9 mouse cellular contexts compared by ENCODE assay signal in the genomic region with DNA sequence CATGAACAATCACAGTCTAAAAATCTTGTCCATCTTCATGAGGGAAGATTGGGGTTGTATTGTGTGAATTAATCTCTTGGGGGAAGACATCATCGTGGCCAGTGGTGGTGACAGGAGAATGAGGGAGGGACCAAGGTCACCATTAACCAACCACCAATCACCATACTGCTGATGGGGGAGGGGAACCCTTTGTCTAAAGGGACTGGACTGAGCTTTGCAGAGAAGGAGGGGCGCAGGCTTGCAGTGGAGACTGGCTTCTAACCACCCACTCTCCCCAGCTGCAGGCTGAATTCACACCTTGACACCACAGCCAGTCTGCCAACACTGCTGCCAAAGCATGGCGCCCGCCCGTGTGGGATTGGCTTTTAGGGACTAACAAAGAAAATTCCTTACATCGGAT. TPM values are rescaled to one million over a fixed set of nuclear protein-coding genes. Genes with fewer than 3 reads are reported as not detected.
DNase-seq lines count a peak whose midpoint lies in the region; ATAC-seq lines count a peak whose summit lies in the region.
"Had no signal": no experiment of that assay in that cellular context is flagged by ENCODE, and none has a peak within 500 bp of the region (broad histone marks: within the 10 kb centered on the region; RNA-seq: fewer than 3 reads in every experiment).

No protein-coding gene starts in this region.

- no peak overlapping the region for H3K9ac ChIP-seq in heart, embryonic 16.5 days (ENCODE audit: low read length)
- peak overlapping the region; percentile 40 for H3K9ac ChIP-seq in forebrain, embryonic 16.5 days (replicated peaks; ENCODE audit: low read depth, low read length)
- H3K9ac ChIP-seq in midbrain, embryonic 12.5 days (replicated peaks) = no peak overlapping the region

- H3K27me3 ChIP-seq in heart, embryonic 16.5 days (ENCODE audit: control insufficient read depth, insufficient read depth, low read length) = peaks cover 26% of the 10 kb centered on the region
- no peaks in the 10 kb centered on the region for H3K27me3 ChIP-seq in forebrain, embryonic 16.5 days (replicated peaks; ENCODE audit: control insufficient read depth, insufficient read depth, low read length)
- H3K27me3 ChIP-seq in midbrain, embryonic 12.5 days = 0 out of 2 replicates have a peak, but pooled peaks cover 7% of the 10 kb centered on the region

- H3K4me3 ChIP-seq in heart, embryonic 16.5 days (ENCODE audit: low read length) = no peak overlapping the region
- H3K4me3 ChIP-seq in forebrain, embryonic 16.5 days (replicated peaks; ENCODE audit: low read length) = peak overlapping the region; percentile 25
- 0 out of 2 replicates have a peak overlapping the region, but pooled peaks have one; percentile 9 for H3K4me3 ChIP-seq in midbrain, embryonic 12.5 days

- H3K4me2 ChIP-seq in heart, embryonic 16.5 days (ENCODE audit: low read depth, low read length) = peak overlapping the region; percentile 37
- peak overlapping the region; percentile 49 for H3K4me2 ChIP-seq in forebrain, embryonic 16.5 days (ENCODE audit: low read length)
- H3K4me2 ChIP-seq in midbrain, embryonic 12.5 days (replicated peaks) = peak overlapping the region; percentile 41

- peaks cover 10% of the 10 kb centered on the region for H3K36me3 ChIP-seq in heart, embryonic 16.5 days (ENCODE audit: control insufficient read depth, insufficient read depth)
- H3K36me3 ChIP-seq in forebrain, embryonic 16.5 days (ENCODE audit: control insufficient read depth, insufficient read depth) = peaks cover 9% of the 10 kb centered on the region; the same call in 1 of the 2 replicates
- H3K36me3 ChIP-seq in midbrain, embryonic 12.5 days = peaks cover 18% of the 10 kb centered on the region

- no peaks in the 10 kb centered on the region for H3K9me3 ChIP-seq in heart, embryonic 16.5 days (replicated peaks; ENCODE audit: control insufficient read depth, low read length)
- no peaks in the 10 kb centered on the region for H3K9me3 ChIP-seq in forebrain, embryonic 16.5 days (ENCODE audit: control insufficient read depth, low read length)
- no peaks in the 10 kb centered on the region for H3K9me3 ChIP-seq in midbrain, embryonic 12.5 days

- H3K4me1 ChIP-seq in heart, embryonic 16.5 days (ENCODE audit: control insufficient read depth, insufficient read depth, low read length) = peaks cover 11% of the 10 kb centered on the region; the same call in 1 of the 2 replicates
- H3K4me1 ChIP-seq in forebrain, embryonic 16.5 days (replicated peaks; ENCODE audit: control insufficient read depth, insufficient read depth, low read length) = peaks cover 15% of the 10 kb centered on the region
- H3K4me1 ChIP-seq in midbrain, embryonic 12.5 days = peaks cover 7% of the 10 kb centered on the region

- no peak overlapping the region for H3K27ac ChIP-seq in heart, embryonic 16.5 days (ENCODE audit: low read length)
- H3K27ac ChIP-seq in forebrain, embryonic 16.5 days (ENCODE audit: low read length) = no peak overlapping the region; the same call in 1 of the 2 replicates
- peak overlapping the region; percentile 70 for H3K27ac ChIP-seq in midbrain, embryonic 12.5 days (replicated peaks)

- WGBS in heart, embryonic 16.5 days = 45% methylated on average over 6 of the region's 6 CpGs
- WGBS in forebrain, embryonic 16.5 days = 17% methylated on average over 6 of the region's 6 CpGs
- 42% methylated on average over 6 of the region's 6 CpGs for whole genome bisulfite sequencing in midbrain, embryonic 12.5 days

- ATAC-seq in heart, embryonic 16.5 days (replicated peaks; ENCODE audit: extremely low read depth, insufficient read depth, low FRiP score) = no peak
- ATAC-seq in forebrain, embryonic 16.5 days = peak; percentile 73
- ATAC-seq in midbrain, embryonic 12.5 days (ENCODE audit: low FRiP score, low read depth) = peak; percentile 89

- no peak for DNase-seq in heart, adult 8-10 months (ENCODE audit: low spot score)
- DNase-seq in Muller cell, postnatal 12 days (ENCODE audit: inconsistent ontology term) = peak; percentile 62
- DNase-seq in thymus, adult 18-20 months = no peak
- no peak for DNase-seq in gastrocnemius, postnatal 25 days
- no peak for DNase-seq in T-cell, adult 2 months (ENCODE audit: low spot score)

RNA-seq across cellular contexts. Expression of a gene that starts 24.7 kb away (rescaled TPM):
- 2.0 and 2.7 TPM in 2 replicates for polyA plus RNA-seq in heart, embryonic 16.5 days (2015; fragmentation: Nextera tagmentation; extraction: Ambion mirVana)
- total RNA-seq in heart, adult 8-10 months (2022) = 1 to 10 TPM in 2 of 4 experiments, under 1 TPM in 2; 0.55 to 1.4 (median 1.1) TPM
- polyA plus RNA-seq in forebrain, embryonic 16.5 days (2015; fragmentation: Nextera tagmentation; extraction: Ambion mirVana) = 5.1 TPM in 2 replicates
- polyA plus RNA-seq in midbrain, embryonic 12.5 days (2016; fragmentation: Nextera tagmentation; extraction: Ambion mirVana) = 6.4 and 6.5 TPM in 2 replicates
- total RNA-seq in gastrocnemius, postnatal 25 days (2021) = under 1 TPM; 0.69 to 0.72 TPM

RNA-seq across cellular contexts. Expression of a gene that starts 24.8 kb away (rescaled TPM):
- not detected in 2 replicates for polyA plus RNA-seq in heart, embryonic 16.5 days (2015; fragmentation: Nextera tagmentation; extraction: Ambion mirVana)
- total RNA-seq in heart, adult 8-10 months (2022) = not detected
- not detected in 2 replicates for polyA plus RNA-seq in forebrain, embryonic 16.5 days (2015; fragmentation: Nextera tagmentation; extraction: Ambion mirVana)
- polyA plus RNA-seq in midbrain, embryonic 12.5 days (2016; fragmentation: Nextera tagmentation; extraction: Ambion mirVana) = not detected in 2 replicates
- total RNA-seq in gastrocnemius, postnatal 25 days (2021) = not detected
- total RNA-seq: neutrophil, adult 5-6 weeks had no signal

RNA-seq across cellular contexts. Expression of a gene that starts 25.1 kb away (rescaled TPM):
- polyA plus RNA-seq in heart, embryonic 16.5 days (2015; fragmentation: Nextera tagmentation; extraction: Ambion mirVana) = 57.1 and 68.3 TPM in 2 replicates
- total RNA-seq in heart, adult 8-10 months (2022) = 10 to 100 TPM; 21.6 to 33.2 (median 27.0) TPM
- polyA plus RNA-seq in forebrain, embryonic 16.5 days (2015; fragmentation: Nextera tagmentation; extraction: Ambion mirVana) = 73.3 and 86.6 TPM in 2 replicates
- 111 and 115 TPM in 2 replicates for polyA plus RNA-seq in midbrain, embryonic 12.5 days (2016; fragmentation: Nextera tagmentation; extraction: Ambion mirVana)
- total RNA-seq in gastrocnemius, postnatal 25 days (2021) = 10 to 100 TPM; 19.2 to 19.8 TPM

RNA-seq across cellular contexts. Expression of a gene that starts 56.1 kb away (rescaled TPM):
- 5.1 and 5.3 TPM in 2 replicates for polyA plus RNA-seq in heart, embryonic 16.5 days (2015; fragmentation: Nextera tagmentation; extraction: Ambion mirVana)
- total RNA-seq in heart, adult 8-10 months (2022) = 1 to 10 TPM in 3 of 4 experiments, under 1 TPM in 1; 0.68 to 3.5 (median 2.2) TPM
- 8.5 and 9.9 TPM in 2 replicates for polyA plus RNA-seq in forebrain, embryonic 16.5 days (2015; fragmentation: Nextera tagmentation; extraction: Ambion mirVana)
- 12.3 and 14.5 TPM in 2 replicates for polyA plus RNA-seq in midbrain, embryonic 12.5 days (2016; fragmentation: Nextera tagmentation; extraction: Ambion mirVana)
- 1 to 10 TPM; 1.9 to 2.3 TPM for total RNA-seq in gastrocnemius, postnatal 25 days (2021)
